Mouse (Mus musculus) cerebellum, postnatal 4 days (tissue): Measurements from ENCODE around the gene Clcn1.

ENCODE experiments used
- DNase-seq, 2 experiments: peaks; one replicate each; pipeline ENCODE4 v3.0.0; 2022; ENCODE audit warnings: low spot score in 2 of 2, mixed read lengths in 1 of 2

The Clcn1 gene

GRCm38 (mm10) chr6:42350021-42350967 lies 63.8 kb downstream of the Clcn1 start:
- DNase-seq: peak; percentile 53 to 83

- DNase-seq: no peak
Observed at GRCm38 (mm10) chr6:42350968-42351775, 64.7 kb downstream of the Clcn1 start.

GRCm38 (mm10) chr6:42351776-42352485 lies 65.4 kb downstream of the Clcn1 start:
- no peak for DNase-seq

GRCm38 (mm10) chr6:42352486-42352846 lies 66.0 kb downstream of the Clcn1 start:
- DNase-seq: no peak

GRCm38 (mm10) chr6:42353180-42353579 lies 66.7 kb downstream of the Clcn1 start:
- no peak for DNase-seq

GRCm38 (mm10) chr6:42354076-42355019 lies 67.9 kb downstream of the Clcn1 start:
- peak in 1 of 2 experiments; percentile 17 for DNase-seq

- DNase-seq: no peak
Observed at GRCm38 (mm10) chr6:42355366-42355765, 68.9 kb downstream of the Clcn1 start.

GRCm38 (mm10) chr6:42355794-42356600 lies 69.5 kb downstream of the Clcn1 start:
- DNase-seq: no peak

GRCm38 (mm10) chr6:42356913-42357312 lies 70.4 kb downstream of the Clcn1 start:
- no peak for DNase-seq

GRCm38 (mm10) chr6:42357901-42358300 lies 71.4 kb downstream of the Clcn1 start:
- no peak for DNase-seq

- DNase-seq: no peak
Observed at GRCm38 (mm10) chr6:42358901-42359300, 72.4 kb downstream of the Clcn1 start.

GRCm38 (mm10) chr6:42359364-42360147 lies 73.1 kb downstream of the Clcn1 start:
- no peak for DNase-seq

- DNase-seq: no peak
Observed at GRCm38 (mm10) chr6:42360231-42360840, 73.9 kb downstream of the Clcn1 start.

GRCm38 (mm10) chr6:42361041-42361895 lies 74.8 kb downstream of the Clcn1 start:
- no peak for DNase-seq

GRCm38 (mm10) chr6:42362074-42362473 lies 75.6 kb downstream of the Clcn1 start:
- DNase-seq: no peak

GRCm38 (mm10) chr6:42362497-42362896 lies 76.0 kb downstream of the Clcn1 start:
- no peak for DNase-seq

- DNase-seq: no peak
Observed at GRCm38 (mm10) chr6:42362974-42363373, 76.5 kb downstream of the Clcn1 start.

- DNase-seq: no peak
Observed at GRCm38 (mm10) chr6:42364066-42364465, 77.6 kb downstream of the Clcn1 start.
